Mouse (Mus musculus): ENCODE data around the gene Rtn4r.

Gene Rtn4r

DNA sequence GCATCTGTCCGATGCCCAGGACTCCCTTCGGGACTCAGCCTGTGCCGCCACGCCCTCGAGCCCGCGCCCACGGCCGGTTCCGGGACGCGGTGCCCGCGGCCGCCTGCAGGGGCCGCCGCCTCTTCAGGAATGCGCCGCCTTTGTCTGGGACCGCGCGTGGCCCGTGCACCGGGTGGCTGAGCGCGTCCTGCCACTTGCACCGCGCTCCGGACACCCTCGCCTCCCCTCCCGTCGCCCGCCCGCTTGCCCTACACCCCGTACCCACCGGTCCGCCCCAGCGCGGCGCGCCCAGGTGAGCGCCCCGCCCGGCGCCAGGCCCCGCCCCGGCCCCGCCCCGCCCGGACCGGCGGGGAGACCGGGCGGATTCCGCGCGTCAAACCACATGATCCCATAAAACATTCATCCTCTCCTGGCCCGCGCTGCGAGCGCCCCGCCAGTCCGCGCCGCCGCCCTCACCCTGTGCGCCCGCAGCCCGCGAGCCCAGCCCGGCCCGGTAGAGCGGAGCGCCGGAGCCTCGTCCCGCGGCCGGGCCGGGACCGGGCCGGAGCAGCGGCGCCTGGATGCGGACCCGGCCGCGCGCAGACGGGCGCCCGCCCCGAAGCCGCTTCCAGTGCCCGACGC is at the start of gene Rtn4r:
Gene Rtn4r (plus strand): TSS at position 402 of the 621 bp plus-strand sequence.
- peak; percentile 81 for DNase-seq (ENCODE audit: low spot score)

DNA sequence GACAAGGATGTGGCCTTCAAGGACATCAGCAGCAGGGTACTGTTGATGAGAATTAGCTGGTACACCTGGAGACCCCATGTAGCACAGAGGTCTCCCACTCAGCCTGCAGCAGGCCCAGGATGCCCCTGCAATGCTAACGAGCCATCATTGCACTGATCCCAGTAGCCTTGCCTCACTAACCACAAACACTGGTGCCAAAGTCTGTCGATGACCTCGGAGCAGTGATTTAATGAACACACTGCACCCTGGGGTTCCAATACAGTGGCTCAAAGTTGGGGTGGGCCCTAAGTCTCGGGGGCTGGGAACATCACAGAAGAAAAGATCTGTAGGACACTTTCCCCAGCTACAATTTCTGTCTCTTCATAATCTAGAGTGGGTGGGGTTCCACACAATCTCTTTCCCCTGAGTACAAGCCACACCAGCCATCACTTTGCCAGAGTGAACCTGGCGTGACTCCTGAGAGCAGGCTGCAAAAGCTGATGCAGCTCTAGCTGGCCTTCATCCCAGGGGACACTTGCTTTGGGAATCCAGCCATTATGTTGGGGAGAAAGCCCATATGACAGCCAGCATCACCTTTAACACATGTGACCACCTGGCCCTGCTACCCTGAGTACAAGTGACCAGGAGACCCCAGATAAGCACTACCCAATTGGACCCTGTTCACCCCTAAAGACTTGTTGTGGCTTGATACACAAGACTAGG is 49.0 kb upstream of the Rtn4r start:
- no peak for DNase-seq (ENCODE audit: low spot score)

DNA sequence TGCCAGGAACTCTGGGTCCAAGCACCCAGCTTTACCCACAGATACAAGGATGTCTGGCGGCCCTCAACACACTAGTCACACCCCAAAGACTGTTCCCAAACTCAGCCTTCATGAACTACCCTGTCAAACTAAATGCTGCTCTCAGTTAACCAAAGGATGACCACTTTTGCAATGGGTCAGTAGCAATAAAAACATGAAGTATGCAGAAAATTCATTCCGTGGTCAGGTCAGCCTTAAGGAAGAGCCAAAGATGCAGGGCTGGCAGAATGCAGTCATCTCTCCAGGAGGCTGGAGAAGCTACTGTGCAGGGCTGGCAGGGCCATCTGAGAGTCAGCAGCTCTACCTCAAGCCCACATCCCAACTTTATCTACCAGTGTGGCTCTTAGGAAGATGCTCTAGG is 48.1 kb upstream of the Rtn4r start:
- no peak for DNase-seq (ENCODE audit: low spot score)

DNA sequence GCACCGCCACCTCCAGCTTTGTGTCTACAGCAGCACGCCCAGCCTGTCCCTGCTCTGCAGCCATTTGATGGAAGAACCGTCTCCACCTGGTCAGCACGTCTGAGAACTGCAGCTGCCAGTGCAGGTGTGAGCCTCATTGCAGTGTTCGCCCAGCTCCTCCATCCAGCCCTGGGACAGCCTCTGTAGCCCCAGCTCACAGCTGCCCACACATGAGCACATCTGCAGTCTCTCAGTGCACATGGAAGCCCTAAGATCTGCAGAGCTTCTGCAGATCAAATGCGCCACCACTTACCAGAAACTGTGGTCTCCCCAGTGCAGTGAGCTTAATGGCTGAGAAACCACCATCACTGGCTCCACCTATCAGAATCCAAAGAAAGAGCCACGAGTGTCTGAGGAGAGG is 47.3 kb upstream of the Rtn4r start:
- DNase-seq (ENCODE audit: low spot score) = no peak

DNA sequence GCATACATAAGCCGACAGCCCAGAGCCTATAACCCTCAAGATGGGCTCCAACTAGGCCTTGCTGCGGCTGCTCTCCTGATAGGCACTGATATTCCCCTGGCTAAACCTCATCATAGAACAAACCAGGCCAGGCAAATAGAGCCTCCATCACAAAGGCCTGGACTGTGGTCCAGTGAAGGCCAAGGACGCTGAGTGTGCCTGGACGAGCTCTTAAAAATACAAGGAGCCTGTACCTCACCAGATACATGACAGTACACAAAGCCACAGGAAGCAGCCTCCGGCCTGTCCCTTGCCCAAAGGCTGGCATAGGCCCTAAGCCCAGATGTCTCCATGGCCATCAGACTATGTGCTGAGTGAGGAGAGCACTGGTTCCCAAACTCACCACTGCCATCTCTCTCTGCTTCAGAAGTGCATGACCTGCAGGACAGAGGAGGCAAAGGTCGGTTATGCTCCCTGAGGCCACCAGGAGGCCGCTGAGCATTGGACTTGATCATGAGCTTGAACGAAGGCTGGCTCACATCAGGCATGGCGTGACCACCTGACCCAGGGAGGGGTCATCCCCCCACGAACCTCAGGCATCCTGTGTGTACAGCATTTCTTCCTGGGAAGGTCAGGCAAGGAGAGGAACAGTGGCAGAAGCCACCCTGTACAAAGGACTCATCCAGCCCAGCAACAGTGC is 46.2 kb upstream of the Rtn4r start:
- DNase-seq (ENCODE audit: low spot score) = no peak

DNA sequence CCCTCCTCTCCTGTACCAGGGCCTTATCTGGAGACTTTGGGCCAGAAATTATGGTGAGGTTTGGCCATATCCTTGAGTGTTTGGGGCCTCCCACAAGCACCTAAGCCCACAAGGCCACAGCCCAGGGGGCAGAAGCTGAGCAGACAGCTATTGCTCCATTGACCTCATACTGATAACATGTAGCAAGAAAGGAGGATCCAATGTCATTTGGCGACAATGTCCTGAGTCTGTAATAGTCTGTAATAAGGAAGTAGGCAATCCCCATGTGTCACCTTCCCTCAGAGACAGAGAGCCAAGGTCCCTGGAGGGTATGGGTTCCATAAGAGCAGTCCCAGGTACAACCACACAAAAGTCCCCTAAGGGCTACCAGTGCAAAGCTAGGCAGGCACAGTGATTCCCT is 45.2 kb upstream of the Rtn4r start:
- DNase-seq (ENCODE audit: low spot score) = no peak

DNA sequence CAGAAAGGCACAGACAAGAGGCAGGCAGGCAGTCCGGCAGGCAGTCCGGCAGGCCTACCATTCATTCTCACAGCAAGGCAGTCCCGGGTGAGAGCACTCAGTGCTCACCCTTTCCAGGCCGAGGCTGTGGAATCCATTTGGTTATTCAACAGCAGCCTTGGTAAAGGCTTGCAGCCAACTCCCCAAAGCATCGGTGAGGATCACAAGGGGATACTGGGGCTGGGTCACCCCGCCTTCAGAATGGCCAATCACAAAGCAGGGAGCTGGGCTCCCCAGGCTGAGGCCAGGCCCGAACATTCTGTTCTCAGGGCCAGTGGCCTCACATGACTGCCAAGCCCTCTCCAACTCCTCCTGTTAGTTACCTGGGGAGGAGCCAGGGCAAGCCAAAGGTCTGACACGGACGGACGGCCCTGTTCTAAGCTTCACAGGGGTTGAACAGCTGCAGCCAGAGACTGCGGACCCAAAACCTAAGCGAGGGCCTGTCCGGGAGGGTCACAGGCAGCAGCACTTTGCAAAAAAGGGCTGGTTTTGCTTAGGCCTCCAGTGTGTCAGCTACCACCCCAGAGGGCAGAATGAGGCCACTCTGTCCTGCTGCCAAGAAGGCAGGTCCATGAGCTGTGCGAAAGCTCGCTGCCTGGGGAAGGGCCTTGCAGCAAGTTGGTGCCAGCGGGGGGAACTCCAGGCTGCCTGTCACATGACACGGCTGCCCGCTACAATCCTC is 44.1 kb upstream of the Rtn4r start:
- peak; percentile 59 for DNase-seq (ENCODE audit: low spot score)

DNA sequence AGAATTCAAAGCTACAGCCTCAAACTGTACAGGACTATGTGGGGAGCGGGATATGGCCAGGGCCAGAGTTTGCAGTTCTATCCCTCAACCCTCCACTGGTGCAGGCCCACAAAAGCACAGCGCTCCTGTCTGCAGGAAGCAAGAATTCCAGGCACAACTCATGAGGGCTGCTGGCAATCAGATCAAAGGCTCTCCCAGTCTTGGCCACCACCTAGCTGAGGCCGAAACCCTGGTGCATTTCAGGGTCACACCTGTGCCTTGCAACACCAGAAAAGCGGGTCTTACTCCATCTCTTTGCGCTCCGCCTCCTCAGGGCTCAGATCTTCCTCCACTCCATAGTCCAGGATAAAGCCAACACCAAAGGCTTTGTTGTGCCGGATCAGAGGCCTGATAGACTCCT is 43.2 kb upstream of the Rtn4r start:
- DNase-seq (ENCODE audit: low spot score) = no peak

DNA sequence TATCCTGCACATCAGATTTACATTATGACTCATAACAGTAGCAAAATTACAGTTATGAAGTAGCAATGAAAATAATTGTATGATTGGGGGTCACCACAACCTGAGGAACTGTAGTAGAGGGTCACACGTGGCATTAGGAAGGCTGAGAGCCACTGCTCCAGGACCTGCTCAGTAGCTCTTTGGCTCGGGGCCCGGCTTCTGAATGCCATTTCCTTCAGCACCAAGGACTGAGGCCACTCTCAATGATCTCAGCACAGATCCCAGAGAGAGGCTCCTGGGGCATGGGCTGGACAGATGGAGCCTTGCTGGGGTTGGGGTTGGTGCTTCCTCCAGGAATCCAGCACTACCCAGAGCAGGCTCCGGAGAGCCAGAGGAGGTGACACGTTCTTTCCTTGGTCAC is 40.3 kb upstream of the Rtn4r start:
- no peak for DNase-seq (ENCODE audit: low spot score)

DNA sequence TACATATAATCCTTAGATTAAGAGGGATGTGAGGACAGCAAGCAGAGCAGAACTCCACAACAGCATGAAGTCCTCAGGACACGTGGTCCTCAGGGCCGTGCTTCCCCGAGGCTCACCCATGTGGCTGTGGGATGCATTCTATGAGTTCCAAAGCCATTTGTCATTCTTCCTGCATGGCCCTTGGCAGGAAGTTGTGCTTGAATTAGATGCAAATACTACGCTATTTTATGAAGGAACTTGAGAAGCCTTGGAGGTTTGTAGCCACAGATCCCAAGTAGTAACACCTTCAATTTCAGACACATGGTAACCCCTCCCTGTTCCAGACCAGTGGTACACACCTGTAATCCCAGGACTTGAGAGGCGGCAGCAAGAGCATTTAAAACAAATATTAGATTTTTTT is 31.1 kb upstream of the Rtn4r start:
- DNase-seq (ENCODE audit: low spot score) = no peak

DNA sequence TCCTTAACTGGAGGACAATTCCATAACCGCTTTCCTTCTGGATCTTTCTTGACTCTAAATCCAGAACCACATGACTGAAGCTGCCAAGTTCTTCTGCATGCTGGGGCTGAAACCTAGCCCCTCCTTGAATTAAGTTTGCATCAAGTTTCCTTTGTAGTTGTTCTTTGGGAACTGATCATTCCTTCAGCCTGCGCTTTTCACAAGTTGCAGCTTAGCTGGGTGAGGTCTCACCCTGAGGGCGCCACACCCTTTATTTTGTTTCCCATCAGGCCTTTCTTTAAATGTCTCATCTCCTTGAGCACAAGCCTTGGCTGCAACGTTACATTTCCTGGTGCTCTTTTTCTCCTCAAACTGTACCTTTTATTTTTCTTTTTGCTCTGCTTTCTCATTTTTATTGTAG is 24.6 kb upstream of the Rtn4r start:
- DNase-seq (ENCODE audit: low spot score) = no peak

DNA sequence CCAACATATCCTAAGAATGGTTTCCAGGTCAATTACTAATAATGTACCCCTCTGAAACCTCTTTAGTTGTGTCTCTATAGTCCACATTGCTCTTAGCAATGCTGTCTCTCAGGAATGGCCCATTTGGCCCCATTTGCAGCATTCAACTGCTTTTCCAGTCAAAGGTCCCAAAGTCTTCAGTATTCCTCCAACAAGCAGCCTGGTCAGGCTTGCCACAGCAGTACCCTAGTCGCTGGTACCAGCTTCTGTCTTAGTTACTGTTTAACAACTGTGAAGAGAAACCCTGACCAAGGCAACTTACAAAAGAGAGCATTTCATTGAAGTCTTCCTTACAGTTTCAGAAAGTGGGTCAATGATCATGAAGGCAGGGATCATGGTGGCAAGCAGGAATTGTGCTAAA is 24.1 kb upstream of the Rtn4r start:
- DNase-seq (ENCODE audit: low spot score) = no peak

DNA sequence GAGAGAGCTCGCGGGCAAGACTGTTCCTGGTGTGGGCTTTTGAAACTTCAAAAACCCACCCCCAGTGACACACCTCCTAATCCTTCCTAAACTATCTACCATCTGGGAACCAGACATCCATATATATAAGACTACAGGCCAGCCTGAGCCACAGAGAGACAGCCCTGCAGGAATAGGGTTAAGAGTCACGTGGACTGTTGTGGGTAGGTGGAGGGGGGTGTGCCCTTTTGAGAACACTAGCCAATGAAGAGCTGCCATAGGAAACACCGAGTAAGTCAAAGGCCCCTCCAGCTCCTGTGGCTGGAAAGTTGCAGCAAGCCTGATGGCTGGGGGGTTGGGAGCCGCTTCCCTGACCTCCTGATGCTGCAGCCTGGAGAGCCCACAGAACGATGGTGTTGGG is 23.6 kb upstream of the Rtn4r start:
- DNase-seq (ENCODE audit: low spot score) = no peak

DNA sequence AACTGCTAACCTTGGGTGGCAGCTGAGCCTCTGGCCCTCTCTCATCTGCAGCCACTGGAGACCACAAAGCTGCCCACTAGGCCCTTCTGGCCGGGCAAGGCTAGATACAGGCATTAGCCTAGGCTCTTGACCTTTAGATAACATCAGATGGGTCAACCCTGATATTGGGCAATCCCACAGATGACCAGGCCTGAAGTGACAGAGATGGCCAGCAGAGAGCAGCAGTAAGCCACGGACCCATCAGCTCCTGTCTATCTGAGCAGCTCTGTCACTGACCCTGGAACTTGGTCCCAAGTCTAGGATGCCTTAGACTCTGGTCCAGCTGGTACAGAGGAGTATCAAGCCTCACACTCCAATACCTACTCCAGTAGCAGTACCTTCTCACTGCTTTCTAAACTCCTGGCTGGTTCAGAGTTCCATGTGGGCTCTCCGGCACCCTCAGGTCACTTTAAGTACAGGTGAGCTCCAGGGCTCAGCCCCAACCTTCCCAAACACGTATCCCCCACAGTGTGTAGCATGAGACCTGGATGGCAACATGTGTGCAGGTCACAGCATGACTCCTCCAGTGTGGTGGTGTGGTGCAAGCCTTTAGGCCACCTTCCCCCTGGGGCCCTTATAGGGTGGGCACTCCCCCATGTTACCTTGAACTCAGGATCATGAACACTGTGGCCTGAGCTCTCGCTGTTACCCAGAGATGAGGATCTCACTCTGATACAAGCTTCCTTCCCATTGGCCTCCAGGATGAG is 19.0 kb upstream of the Rtn4r start:
- DNase-seq (ENCODE audit: low spot score) = peak; percentile 77

DNA sequence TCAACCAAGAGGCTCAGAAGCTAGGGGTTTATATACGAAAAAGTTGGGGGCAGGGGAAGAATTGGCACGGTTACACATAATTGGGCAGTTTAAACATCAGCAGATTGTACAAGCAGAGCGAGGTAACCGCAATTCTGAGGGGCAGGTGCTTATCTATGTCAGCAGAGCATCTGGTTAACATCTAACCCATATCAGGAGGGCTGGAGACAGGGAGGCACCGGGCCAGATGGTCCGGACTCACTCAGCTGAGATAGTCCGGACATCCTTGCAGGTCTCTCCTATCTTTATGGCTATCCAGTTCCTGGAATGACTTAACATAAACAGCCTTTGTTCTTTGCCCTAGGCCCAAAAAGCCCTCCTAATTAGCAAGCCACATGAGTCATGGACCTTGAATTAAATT is 16.4 kb upstream of the Rtn4r start:
- DNase-seq (ENCODE audit: low spot score) = no peak

DNA sequence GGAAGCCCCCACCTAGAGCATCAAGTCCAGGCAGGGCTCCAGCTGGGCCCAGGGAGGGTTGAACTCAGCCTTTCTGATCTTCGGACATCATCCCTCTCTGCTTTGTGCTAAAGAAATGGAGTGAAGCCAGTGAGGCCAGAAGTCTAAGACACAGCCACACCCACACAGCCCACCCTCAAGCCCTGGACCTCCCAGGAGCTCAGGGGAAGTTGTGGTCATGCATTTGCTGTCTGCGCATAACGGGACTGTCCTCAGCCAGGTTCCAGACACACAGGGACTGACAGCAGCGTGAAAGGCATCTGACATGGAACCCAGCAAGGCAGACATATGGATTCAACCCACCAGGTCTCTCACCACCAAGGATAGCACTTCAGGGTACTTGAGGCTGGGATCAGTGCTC is 11.0 kb upstream of the Rtn4r start:
- no peak for DNase-seq (ENCODE audit: low spot score)

DNA sequence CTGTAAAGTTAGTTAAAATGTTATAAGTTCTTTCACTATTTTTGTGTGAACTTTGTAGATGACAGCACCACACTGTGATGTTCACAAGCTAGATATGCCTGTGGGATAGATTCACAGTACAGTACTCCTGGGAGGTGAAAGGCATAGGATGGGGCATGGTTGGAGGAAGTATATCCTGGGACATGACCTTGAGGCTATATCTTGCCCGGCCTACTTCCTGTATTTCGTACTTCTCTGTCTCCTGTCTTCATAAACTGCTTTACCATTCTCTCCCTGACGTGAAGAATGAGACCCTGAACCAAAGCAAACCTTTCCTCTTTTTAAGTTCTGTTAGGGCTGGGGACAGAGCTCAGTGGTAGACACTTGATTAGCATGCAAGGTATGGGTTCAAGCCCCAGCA is 9.2 kb upstream of the Rtn4r start:
- DNase-seq (ENCODE audit: low spot score) = no peak

DNA sequence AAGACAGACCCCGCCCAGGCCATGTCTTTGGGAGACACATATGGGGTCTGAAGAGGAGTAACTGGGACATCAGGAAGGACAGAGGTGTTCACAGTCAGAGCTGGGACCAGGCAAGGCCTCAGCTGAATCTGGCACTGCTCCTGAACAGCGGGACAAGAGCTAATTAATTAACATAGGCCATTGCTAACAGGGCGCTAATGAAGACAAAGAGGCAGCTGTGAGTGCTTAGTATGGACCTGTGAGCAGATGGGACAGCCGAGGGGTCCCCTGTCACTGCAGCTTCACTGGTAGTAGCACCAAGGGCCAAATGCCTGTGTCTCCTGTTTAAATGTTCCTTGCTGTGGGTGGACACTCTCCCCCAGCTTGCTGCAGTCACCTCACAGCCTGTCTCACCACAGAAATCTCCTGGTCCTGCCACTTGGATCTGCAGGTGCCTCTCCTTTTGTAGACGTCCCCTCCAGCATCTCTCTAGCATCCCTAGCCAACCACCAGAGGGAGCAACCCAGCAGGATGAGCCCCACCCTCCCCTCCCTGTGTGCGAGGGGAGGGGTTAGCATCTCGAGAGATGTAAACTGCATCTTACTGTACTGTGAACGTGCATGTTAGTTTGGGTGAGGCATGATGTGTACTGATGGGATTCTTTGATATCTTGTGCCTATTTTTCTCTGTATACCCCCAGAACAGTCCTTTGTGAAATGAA is 8.3 kb upstream of the Rtn4r start:
- DNase-seq (ENCODE audit: low spot score) = peak; percentile 70

DNA sequence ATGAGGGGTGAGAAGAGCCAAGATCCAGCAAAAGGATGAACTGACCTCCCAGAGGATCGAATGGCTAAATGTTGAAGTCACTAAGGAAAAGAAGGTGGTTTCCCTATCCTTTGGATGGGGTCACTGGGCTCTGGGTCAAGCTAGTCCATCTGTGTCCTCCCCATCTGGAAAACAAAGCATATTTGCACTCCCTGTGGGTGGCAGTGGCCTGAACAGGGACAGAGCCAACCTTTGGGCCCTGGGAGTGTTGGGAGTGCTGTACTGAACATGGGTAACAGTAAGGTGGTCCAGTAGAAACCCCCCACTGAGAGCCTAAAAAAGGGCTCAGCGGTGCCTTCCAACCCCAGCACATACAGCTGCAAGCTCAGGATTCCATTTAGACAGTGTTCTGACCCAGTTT is 4.7 kb upstream of the Rtn4r start:
- no peak for DNase-seq (ENCODE audit: low spot score)

DNA sequence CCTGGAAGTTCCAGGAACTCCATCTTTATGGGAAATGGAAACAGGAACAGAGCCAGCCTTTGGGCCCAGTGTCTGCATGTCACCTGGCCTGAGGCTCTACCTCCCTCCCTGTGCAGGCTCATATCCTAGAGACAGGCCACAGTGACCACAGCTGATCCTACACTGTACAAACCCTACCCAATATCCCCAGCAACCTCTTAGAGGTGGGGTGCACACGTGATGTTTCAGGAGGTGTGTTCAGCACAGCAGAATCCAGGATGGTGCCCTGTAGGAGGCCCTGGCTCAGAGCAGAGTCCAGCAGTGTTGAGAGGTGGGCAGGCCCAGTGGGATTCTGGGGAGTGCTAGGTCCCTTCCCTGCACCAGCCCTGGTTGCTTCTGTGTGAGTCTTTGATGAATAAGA is 4.0 kb upstream of the Rtn4r start:
- no peak for DNase-seq (ENCODE audit: low spot score)

DNA sequence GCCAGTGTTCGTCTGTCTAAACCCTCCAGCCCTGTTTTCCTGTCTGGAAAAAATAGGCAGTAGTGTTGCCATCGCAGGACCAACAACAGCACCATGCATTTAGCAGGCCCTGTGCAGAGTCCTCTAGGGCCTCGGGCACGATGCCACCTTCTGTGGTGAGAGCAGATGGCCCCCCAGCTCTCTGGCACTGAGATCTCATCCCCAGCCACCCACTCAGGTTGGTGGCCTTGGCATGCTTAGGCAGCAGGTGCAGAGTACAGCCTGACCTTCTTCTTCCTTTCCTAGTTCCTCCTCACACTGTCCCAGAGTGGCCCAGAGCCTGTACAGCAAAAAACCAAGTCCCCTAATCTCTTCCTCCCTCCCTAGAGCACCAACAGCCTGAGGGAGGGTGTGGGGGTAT is 3.4 kb upstream of the Rtn4r start:
- DNase-seq (ENCODE audit: low spot score) = no peak

DNA sequence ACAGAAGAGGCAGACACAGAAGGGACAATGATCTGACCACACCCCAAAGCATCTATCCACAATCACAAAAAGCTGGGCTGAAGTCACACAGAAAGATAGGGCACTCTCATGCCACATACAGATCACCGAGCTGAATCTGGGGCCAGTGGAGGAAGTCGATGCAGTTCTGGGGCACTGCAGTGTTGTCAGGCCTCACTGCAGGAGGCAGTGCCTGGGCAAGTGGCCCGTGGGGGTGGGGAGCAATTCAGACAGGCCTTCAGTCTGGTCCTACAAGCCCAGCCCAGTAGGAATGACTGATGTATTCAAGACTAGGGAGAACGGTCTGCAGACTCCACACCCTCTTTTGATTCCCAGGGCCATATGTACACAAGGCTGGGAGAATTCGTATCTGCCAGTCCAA is 2.8 kb upstream of the Rtn4r start:
- no peak for DNase-seq (ENCODE audit: low spot score)
